Mouse (Mus musculus) ovary, postnatal 14 days (tissue): ENCODE results near the gene Ank2.
"Not testable (repeated sequence)": the region's sequence is repeated elsewhere in the genome, so short reads cannot be mapped to it uniquely, and the experiment has no call there.

Experiments used
- DNase-seq: peaks from one replicate; pipeline ENCODE4 v3.0.0; 2022; ENCODE audit warnings: low spot score

Ank2 gene

GRCm38 (mm10) chr3:127361384-127361783, 137.8 kb downstream of the Ank2 start:
- no peak for DNase-seq

GRCm38 (mm10) chr3:127355252-127355651, 143.9 kb downstream of the Ank2 start:
- no peak for DNase-seq

- DNase-seq, result no peak
Observed at GRCm38 (mm10) chr3:127350602-127351362, 148.4 kb downstream of the Ank2 start.

- DNase-seq, result no peak
Observed at GRCm38 (mm10) chr3:127348926-127349325, 150.2 kb downstream of the Ank2 start.

- no peak for DNase-seq
Observed at GRCm38 (mm10) chr3:127345860-127346459, 153.2 kb downstream of the Ank2 start.

- DNase-seq, result no peak
Observed at GRCm38 (mm10) chr3:127341300-127341699, 157.8 kb downstream of the Ank2 start.

- no peak for DNase-seq
Observed at GRCm38 (mm10) chr3:127334876-127335275, 164.3 kb downstream of the Ank2 start.

GRCm38 (mm10) chr3:127331562-127331961, 167.6 kb downstream of the Ank2 start:
- no peak for DNase-seq

GRCm38 (mm10) chr3:127326355-127326754, 172.8 kb downstream of the Ank2 start:
- DNase-seq, result no peak

GRCm38 (mm10) chr3:127322870-127323269, 176.3 kb downstream of the Ank2 start:
- peak; percentile 63 for DNase-seq

- no peak for DNase-seq
Observed at GRCm38 (mm10) chr3:127321645-127322044, 177.5 kb downstream of the Ank2 start.

GRCm38 (mm10) chr3:127321031-127321430, 178.1 kb downstream of the Ank2 start:
- not testable (repeated sequence) for DNase-seq

- no peak for DNase-seq
Observed at GRCm38 (mm10) chr3:127320311-127320710, 178.8 kb downstream of the Ank2 start.

- DNase-seq, result no peak
Observed at GRCm38 (mm10) chr3:127317641-127318040, 181.5 kb downstream of the Ank2 start.

- no peak for DNase-seq
Observed at GRCm38 (mm10) chr3:127316717-127317116, 182.4 kb downstream of the Ank2 start.

- no peak for DNase-seq
Observed at GRCm38 (mm10) chr3:127311521-127311920, 187.6 kb downstream of the Ank2 start.

- DNase-seq, result no peak
Observed at GRCm38 (mm10) chr3:127310079-127310478, 189.1 kb downstream of the Ank2 start.

- no peak for DNase-seq
Observed at GRCm38 (mm10) chr3:127303957-127304553, 195.1 kb downstream of the Ank2 start.

GRCm38 (mm10) chr3:127303041-127303440, 196.1 kb downstream of the Ank2 start:
- DNase-seq, result no peak

GRCm38 (mm10) chr3:127300790-127301189, 198.4 kb downstream of the Ank2 start:
- no peak for DNase-seq

GRCm38 (mm10) chr3:127295921-127296320, 203.2 kb downstream of the Ank2 start:
- DNase-seq, result no peak

- DNase-seq, result no peak
Observed at GRCm38 (mm10) chr3:127294610-127295349, 204.4 kb downstream of the Ank2 start.

GRCm38 (mm10) chr3:127294079-127294478, 205.1 kb downstream of the Ank2 start:
- no peak for DNase-seq
